Mouse (Mus musculus) megakaryocyte, adult 5-6 weeks (primary cell): ENCODE measurements at regions not wholly inside any gene's neighbourhood (a gene's known extent, or its start where the extent isn't known, plus 50 kb on each side); places are given as distances from the start of the nearest gene placed in this dataset.
A peak's percentile ranks its signal among the peaks of the same experiment; 100 is the strongest.

Source experiments
- ATAC-seq: 2 replicates; pipeline ENCODE4 v1.8.0; 2016; ENCODE audit warnings: mild to moderate bottlenecking, inconsistent platforms; ENCODE audit not compliant: poor library complexity, severe bottlenecking

DNA sequence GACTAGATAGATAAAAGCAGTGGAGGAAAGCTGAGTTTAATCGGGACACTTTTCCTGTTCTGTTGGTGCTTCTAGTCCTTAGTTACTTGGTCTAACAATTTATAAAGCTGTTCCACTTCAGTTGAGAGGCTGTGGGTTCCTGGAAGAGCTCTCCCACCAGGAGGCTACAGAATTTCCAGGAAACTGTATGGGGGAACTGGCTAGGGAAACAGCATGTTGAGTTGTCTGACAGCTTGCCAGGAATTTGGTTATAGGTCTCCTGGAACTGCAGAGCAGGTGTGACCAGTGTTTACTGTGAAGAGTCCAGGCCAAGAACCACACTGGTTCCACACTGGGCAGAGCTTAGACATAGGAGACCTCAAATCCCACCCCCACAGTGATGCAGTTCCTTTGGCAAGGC lies 65.0 kb upstream of the Pik3cg start:
- no peak for ATAC-seq

DNA sequence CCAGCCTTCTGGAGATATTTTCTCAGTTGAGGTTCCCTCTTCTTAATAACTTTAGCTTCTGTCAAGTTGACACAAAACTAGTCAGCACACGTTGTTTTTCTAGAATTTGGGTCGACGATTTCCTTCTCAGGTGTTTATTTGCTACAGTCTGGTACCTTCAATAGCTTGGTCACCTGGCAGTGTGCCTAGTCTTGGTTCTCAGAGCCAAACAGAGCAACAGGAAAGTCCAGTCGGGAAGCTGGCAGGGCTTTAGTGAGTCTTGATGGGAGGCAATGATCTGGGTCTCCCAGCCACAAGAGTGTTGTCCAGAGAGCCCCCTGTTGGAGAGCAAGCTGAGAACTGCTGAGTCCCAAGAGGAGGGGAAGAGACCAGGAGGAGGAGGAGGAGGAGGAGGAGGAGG lies 71.4 kb upstream of the Pik3cg start:
- no peak for ATAC-seq

- ATAC-seq = no peak
Measured at GRCm38 (mm10) chr12:32280309-32280708, 71.8 kb upstream of the Pik3cg start.

- no peak for ATAC-seq
Measured at GRCm38 (mm10) chr12:32282371-32283163, 74.1 kb upstream of the Pik3cg start.

GRCm38 (mm10) chr12:32285039-32285438 lies 76.6 kb upstream of the Pik3cg start:
- ATAC-seq = peak; percentile 74

DNA sequence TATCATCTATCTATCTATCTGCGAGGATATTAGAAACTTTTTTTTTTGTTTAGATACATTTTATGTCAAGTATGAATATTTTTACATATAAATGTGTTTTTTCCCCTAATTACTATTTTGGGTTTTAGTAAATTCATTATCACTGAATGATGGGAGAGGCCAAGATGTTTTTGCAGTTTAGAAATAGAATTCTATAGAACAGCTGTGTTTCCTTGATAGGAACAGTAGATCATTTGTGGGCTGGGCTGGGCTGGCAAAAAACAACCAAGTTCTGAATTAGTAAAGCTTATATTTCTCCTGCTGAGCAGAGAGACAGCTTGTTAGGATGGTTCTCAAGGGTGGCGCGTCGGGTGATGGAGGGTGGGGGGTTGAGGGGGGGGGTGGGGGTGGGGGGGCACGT lies 78.2 kb upstream of the Pik3cg start:
- ATAC-seq = no peak

- no peak for ATAC-seq
Measured at GRCm38 (mm10) chr12:32291145-32291544, 82.7 kb upstream of the Pik3cg start.

- peak; percentile 77 for ATAC-seq
Measured at GRCm38 (mm10) chr12:32291962-32292748, 83.7 kb upstream of the Pik3cg start.

- peak; percentile 85 for ATAC-seq
Measured at GRCm38 (mm10) chr12:32292749-32293128, 84.3 kb upstream of the Pik3cg start.

- no peak for ATAC-seq
Measured at GRCm38 (mm10) chr12:32297431-32297830, 81.1 kb upstream of the Ccdc71l start.

DNA sequence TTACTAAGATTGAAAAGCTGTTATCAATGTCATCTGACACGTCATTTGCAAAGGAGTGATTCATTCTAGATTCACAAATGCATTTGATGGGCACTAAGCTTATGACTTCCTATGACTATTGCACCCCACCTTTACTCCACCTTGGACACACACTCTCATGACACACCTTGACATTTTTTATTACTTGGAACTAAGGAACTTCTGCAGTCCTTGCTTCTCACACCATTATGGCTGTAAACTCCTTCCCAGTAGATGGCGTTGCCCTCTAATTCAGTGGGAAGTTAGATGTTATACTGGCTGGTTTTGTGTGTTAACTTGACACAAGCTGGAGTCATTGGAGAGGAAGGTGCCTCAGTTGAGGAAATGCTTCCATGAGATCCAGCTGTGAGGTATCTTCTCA lies 78.8 kb upstream of the Ccdc71l start:
- ATAC-seq = no peak

DNA sequence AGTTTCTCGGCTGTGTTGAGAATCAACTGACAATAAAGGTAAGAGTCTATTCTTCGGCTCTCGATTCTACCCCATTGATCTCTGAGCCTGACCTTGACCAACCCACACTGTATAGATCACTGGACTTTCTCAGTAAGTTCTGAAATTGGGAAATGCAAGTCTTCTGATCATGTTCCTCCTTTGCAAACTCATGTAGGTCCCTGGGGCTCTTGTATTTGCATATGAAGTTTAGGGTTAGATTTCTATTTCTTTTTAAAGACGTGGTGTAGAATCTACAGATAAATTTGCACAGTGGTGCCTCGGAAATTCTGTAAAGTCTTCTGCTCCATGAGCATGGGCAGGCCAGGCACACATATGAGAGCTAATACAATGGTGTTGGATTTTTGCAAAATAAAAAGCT lies 72.8 kb upstream of the Ccdc71l start:
- no peak for ATAC-seq

GRCm38 (mm10) chr12:32306326-32306725 lies 72.2 kb upstream of the Ccdc71l start:
- ATAC-seq = peak; percentile 93

DNA sequence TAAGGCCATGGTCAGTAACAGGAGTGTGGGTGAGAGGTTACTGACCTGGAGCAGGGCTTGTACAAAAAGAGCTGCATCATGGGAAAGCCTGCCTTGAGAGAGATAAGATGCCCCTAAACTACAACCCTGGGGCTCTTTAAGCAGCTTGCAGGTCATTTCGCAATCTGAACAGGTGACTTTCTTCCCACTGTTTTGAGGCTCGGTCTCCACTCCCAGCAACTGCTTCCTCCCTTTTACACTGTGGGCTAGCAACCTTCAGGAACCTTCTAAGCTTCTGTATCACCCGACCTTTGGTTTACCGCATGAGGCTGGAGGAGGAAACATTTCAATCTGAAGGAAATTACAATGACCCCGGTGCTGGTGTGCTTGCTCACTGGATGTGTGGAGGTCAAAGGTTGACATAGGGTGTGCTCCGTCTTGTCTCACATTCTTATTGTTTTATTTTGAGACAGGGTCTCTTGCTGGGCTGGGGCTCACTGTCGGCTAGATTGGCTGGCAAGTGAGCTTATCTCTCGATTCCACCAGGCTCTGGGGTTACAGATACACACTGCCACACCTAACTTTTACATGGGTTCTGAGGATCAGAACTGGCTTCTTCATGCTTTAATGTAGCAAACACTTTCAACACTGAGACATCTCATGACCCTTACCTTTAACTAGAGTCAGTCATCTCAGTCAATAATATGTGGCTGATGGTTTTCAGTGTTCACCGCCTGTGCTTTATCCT lies 71.1 kb upstream of the Ccdc71l start:
- ATAC-seq = peak; percentile 37

DNA sequence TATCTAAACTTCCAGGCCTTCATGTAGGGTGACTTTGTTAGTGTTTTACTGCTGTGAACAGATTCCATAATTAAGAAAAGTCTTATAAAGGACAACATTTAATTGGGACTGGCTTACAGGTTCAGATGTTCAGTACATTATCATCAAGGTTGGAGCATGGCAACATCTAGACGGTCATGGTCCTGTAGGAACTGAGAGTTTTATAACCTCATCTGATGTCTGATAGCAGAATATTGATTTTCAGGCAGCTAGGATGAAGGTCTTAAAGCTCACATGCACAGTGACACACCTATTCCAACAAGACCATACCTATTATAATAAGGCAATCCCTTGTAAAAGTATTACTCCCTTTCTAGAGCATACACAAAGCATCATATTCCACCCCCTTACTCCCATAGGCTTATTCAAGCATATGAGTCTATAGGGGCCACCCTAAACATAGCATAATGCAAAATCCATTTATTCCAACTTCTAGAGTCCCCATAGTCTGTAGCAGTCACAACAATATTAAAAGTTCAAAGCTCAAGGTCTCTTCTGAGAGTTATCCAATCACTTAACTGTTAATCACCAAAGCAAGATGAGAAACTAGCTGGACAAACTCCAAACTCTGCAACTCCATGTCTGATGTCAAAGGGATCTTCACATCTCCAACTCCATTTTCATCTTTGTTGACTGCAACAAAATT lies 63.3 kb upstream of the Ccdc71l start:
- no peak for ATAC-seq
